Mouse (Mus musculus): ENCODE data around the gene Qtrt2. TPM values are rescaled to one million over a fixed set of nuclear protein-coding genes. Genes with fewer than 3 reads are reported as not detected.

The Qtrt2 gene
- total RNA-seq, 2 experiments from 2014 or later: 7.7 TPM

DNA sequence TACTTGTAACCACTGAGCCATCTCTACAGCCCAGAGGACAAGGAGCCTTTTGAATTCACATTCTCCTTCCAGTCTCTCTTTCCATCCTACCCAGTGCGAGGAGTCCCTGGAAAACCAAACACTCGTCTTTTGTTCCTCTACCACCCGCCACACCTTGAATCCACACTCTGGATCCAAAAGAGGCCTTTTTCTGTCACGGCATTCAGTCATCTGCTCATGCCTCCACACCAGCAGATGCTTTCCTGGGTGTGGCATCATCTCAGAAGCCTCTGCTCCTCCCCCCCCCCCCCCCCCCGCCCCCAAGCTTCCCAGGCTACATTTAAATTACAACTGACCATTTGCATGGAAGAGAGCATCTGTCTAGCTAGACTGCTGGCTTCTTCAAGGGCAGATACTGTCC lies 110.3 kb downstream of the Qtrt2 start:
- no peak for DNase-seq

- no peak for DNase-seq
Observed at GRCm38 (mm10) chr16:43814644-43815043, 112.0 kb downstream of the Qtrt2 start.

Other genes with a start within 250 kb of the Qtrt2 start
- gene Drd3, start 172.8 kb downstream of the Qtrt2 start, total RNA-seq (2021): not detected
- gene Ccdc191, start 37.0 kb downstream of the Qtrt2 start, total RNA-seq (2021): 1 to 10 TPM; 1.9 to 2.7 TPM
- 10 to 100 TPM in 1 of 2 experiments, 1 to 10 TPM in 1; 4.3 to 13.9 TPM for gene Zdhhc23, start 53.0 kb upstream of the Qtrt2 start, total RNA-seq (2021)
- gene Gramd1c, start 136.5 kb upstream of the Qtrt2 start, total RNA-seq (2021): under 1 TPM; 0.28 to 0.29 TPM
- gene Atp6v1a, start 212.9 kb upstream of the Qtrt2 start, total RNA-seq (2021): 10 to 100 TPM; 19.5 to 22.4 TPM
- gene Naa50, start 213.0 kb upstream of the Qtrt2 start, total RNA-seq (2021): 100 to 1,000 TPM; 138 to 160 TPM
- gene Usf3, start 246.4 kb upstream of the Qtrt2 start, total RNA-seq (2021): 10 to 100 TPM; 24.3 to 36.1 TPM

Data from gastrocnemius, postnatal 25 days (tissue).